Mouse (Mus musculus) hematopoietic stem cell, adult 5-6 weeks (primary cell): ENCODE data around the gene Zfp239. TPM values are rescaled to one million over a fixed set of nuclear protein-coding genes. Genes with fewer than 3 reads are reported as not detected.
A peak's percentile ranks its signal among the peaks of the same experiment; 100 is the strongest.
"Not testable (repeated sequence)": the region's sequence is repeated elsewhere in the genome, so short reads cannot be mapped to it uniquely, and the experiment has no call there.

Experiments
- ATAC-seq, 2 experiments: fragments of 125-278 bp in 1 of 2; replicated peaks in 1 of 2; 2 replicates each; pipeline ENCODE4 v1.8.0; 2016 to 2017; ENCODE audit warnings: inconsistent platforms in 2 of 2, mild to moderate bottlenecking in 2 of 2, moderate number of reproducible peaks in 2 of 2, low read depth in 1 of 2, moderate TSS enrichment in 1 of 2; ENCODE audit not compliant: low FRiP score in 2 of 2, poor library complexity in 2 of 2, severe bottlenecking in 2 of 2, insufficient read depth in 1 of 2, low TSS enrichment in 1 of 2
- total RNA-seq: library from RNA; stranded (forward); fragments of 172-1452, 232-1000 nt; gene quantifications from 2 replicates; pipeline ENCODE4 v1.2.3, GENCODE M21; 2017

The Zfp239 gene
- total RNA-seq: 3.8 and 7.9 TPM in 2 replicates

DNA sequence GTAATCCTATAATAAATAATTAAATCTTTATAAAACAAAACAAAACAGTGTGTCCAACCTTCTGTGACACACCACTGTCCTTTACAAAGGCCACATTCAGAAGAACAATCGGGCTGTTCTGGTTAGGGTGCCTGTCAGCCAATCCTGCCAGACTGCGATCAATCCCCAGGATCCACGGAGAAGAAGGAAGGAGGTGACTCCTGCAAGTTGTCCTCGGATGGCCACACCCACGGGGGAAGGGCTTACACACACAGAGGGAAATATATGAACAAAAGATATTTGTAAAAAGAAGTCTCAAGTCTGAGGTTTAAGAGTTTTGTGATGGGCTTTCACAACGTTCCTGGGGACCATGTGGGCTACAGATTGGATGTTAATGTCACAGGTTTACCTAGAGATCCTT lies at the start of gene Zfp239:
Zfp239 (plus strand) TSS at position 253 of the 400 bp plus-strand sequence.
- no peak for ATAC-seq

DNA sequence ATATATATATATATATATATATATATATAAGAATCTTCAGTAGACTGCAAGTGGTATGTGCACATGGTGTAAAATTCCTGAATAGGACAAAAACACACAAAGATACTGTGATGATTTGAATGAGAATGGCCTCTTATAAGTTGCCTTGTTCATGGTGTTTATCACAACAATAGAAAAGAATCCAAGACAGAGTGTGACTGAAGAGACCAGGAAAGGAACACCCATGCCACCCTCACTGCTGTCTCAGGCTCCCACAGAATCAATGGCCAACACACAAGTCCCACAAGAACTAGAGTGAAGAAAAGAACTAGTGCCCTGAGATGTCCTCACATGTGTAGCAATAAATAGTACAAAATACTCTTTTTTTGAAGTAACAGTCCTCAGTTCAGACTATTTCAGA lies 47.2 kb upstream of the Zfp239 start:
- ATAC-seq: no peak

DNA sequence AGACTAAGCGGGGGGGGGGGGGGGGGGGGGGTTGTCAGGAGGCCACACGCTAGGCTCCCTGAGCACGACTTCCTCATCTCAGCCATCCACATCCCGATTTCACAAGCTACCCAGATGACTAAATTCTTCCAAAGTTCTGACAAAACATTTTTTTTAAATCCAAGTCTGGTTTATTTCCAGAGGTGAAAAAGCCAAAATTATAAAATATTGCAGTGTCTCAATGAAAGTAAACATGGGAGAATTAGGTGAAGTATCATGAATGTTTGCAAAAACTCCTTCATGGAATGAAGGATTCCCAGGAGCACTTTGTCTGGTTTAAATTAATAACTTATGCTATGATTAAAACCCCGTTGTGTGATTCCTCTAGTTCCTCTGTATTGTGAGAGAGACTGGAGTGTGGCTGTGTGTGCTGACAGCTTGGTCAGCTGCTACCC lies 44.8 kb upstream of the Zfp239 start:
- ATAC-seq: no peak

- no peak for ATAC-seq
Observed at GRCm38 (mm10) chr6:117820327-117820726, 41.6 kb upstream of the Zfp239 start.

- peak; percentile 85 to 88 for ATAC-seq
Observed at GRCm38 (mm10) chr6:117825369-117825768, 36.5 kb upstream of the Zfp239 start.

- ATAC-seq: peak; percentile 48 to 67; a peak in 3 of 4 replicates
Observed at GRCm38 (mm10) chr6:117828273-117828672, 33.6 kb upstream of the Zfp239 start.

DNA sequence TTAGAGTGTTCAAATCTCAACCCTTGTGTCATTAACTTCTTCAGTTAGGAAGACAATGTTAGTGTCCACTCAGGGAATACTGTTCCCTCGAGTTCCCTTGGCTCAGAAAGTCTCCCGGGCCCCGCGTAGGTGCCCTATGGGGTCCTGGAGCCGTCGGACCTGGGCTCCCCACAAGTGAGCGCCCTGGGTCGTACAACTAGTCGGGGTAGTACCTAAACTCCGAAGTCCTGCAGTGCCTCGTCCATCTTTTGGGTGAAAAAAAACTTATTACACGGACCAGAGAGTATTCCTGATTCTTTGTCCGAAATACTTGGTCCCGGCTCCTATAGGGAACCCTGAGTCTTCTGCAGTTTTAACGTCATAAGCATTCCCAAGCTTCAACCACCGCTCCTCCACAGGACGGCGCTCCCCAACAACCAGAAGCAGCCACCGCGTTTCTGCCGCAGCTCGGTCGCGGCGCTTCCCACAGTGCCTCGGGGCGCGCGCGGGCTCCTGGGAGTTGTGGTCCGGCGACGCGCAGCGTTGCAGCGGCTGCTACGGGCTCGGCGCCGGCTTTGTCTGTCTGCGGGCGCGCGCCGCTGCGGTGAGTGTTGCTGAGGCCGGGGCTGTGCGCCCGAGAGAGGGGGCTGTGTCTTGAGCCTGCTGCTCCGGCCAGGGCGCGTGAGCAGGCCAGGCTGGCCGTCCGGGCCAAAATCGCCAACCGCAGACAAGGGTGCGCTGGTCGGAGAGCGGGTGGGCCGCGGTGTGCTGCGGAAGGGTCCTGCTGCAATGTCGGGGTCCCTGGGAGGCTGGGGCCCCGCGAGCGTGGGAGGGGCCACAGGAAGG lies 21.0 kb upstream of the Zfp239 start, which contains the start of gene Zfp637:
Zfp637 (plus strand) TSS at position 495 of the 825 bp plus-strand sequence.
- peak; percentile 95 to 96 for ATAC-seq

DNA sequence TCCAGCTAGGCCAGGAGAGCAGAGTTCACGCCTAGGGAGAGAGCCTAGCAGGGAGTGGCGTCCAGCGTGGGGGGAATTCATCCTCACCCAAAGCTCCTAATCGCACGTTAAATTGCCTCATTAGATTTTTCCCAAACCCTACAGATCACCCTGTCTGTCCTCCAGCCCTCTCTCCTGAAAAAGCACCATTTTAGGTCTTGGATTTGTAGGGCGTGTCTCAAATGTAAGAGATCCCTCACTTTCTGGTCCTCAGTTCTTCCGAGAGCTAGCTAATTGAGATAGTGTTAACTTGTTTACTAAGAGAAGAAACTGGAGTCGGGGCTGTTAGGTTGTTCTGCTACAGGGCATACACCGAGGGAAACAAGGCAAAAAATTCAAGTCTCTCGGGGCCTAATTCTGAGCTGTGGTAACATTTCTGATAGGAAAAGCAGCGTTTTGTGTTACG lies 20.4 kb upstream of the Zfp239 start:
- 0 out of 4 replicates have a peak, but pooled peaks of 1 of the 2 experiments have one; percentile 29 for ATAC-seq

DNA sequence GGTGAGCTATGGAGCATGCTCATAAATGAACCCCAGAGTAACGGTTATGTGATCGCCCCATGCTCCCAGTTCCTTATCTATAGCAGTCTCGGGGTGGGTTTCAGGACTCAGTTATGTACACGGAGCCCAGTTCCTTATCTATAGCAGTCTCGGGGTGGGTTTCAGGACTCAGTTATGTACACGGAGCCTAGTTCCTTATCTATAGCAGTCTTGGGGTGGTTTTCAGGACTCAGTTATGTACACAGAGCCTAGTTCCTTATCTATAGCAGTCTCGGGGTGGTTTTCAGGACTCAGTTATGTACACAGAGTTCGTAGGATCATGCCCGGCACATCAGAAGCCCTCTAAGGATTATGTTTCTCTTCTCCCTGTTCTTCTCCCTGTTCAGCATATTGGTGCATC lies 17.3 kb upstream of the Zfp239 start:
- ATAC-seq: no peak

DNA sequence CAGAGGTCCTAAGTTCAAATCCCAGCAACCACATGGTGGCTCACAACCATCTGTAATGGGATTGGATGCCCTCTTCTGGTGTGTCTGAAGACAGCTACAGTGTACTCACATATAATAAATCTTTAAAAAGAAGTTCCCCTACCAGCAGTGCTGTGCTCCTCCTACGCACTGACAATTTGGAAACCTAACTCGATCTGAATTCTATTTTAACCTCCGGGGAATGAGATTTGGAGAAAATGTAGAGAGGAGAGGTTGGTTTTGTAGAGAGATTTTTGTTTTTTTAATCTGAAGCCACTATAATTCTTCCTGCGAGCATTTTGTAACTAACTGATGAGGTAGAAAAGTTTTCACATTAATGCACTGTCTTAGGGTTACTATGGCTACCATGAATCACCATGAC lies 15.2 kb upstream of the Zfp239 start:
- not testable (repeated sequence) for ATAC-seq

- no peak for ATAC-seq
Observed at GRCm38 (mm10) chr6:117847772-117848171, 14.1 kb upstream of the Zfp239 start.

DNA sequence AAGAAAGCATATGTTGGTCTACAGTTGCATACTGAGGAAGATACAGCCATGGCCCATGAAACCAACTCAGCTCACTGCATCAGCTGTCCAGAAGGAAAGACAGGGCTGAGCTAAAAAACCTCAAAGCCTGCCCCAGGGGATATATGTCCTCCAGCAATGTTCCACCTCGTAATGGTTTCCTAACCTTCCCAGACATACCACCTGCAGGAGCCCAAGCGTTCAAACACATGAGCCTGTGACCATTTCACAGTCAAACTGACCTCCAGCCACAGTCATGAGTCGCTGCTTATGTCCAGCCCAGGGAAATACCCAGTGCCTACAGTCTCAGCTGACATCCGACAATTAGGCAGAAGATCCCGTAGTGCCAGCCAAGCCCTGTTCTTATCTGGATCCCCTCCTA lies 13.3 kb upstream of the Zfp239 start:
- ATAC-seq: no peak

GRCm38 (mm10) chr6:117851747-117852146 lies 10.2 kb upstream of the Zfp239 start:
- ATAC-seq: no peak

DNA sequence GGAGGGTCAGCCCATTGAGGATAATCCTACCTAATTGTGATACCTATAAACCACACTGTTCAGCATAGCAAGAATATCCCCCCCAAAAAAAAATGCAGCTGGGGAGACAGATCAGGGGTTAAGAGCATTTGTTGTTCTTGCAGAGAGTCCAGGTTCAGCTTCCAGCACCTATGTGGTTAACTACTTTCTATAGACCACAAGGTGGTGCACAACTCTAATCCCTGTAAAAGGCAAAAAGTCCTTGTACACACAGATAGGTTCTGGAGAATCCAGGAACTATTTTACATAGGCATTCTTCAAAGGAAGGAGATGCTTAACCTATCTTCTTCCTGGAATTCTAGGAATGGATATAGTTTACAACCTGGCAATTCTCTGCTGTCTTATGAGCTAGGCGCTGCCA lies 3.9 kb upstream of the Zfp239 start:
- no peak for ATAC-seq

GRCm38 (mm10) chr6:117862465-117862864 lies 565 bp downstream of the Zfp239 start:
- 0 out of 4 replicates have a peak, but pooled peaks of 1 of the 2 experiments have one; percentile 22 for ATAC-seq

DNA sequence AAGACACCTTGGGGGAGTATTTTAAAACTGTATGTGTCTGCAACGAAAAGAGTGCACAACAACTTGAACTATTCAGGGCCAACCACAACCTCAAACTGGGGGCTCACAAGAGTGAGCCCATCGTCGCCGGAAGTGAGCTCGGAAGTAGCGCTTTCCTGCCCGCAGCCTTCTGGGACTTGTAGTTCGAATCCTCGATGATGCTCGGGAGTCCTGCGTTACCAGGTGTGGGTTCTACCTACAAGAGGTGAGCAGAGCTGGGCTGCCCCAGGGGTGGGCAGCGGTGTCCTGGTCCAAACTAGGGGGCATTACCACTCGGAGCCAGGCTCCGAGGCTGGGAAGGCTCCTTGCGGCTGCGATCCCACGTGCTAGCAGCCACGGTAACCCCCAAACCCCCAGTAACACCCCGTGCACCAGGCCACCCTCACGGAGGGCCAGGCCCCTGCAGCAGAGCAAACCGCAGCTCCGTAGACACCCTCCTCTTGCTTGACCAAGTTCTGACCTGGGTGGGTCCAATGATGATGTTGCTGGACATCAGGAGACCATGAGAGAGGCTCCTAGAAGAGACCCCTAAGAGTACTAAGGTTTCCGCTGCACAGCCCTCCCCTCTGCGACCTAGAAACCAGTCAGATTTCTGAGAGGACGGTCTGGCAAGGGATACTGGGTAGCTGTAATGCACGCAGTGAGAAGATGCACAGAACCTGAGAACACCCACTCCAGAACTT lies 1.2 kb downstream of the Zfp239 start:
- peak; percentile 87 to 91 for ATAC-seq

- ATAC-seq: no peak
Observed at GRCm38 (mm10) chr6:117863751-117864150, 1.9 kb downstream of the Zfp239 start.

GRCm38 (mm10) chr6:117868187-117868586 lies 6.3 kb downstream of the Zfp239 start:
- ATAC-seq: no peak
